Mouse (Mus musculus) right cerebral cortex, postnatal 14 days (tissue): ENCODE measurements around the gene Slc1a5.

Experiments
- DNase-seq: peaks from one replicate; pipeline ENCODE4 v3.0.0; 2022

Slc1a5 gene

DNA sequence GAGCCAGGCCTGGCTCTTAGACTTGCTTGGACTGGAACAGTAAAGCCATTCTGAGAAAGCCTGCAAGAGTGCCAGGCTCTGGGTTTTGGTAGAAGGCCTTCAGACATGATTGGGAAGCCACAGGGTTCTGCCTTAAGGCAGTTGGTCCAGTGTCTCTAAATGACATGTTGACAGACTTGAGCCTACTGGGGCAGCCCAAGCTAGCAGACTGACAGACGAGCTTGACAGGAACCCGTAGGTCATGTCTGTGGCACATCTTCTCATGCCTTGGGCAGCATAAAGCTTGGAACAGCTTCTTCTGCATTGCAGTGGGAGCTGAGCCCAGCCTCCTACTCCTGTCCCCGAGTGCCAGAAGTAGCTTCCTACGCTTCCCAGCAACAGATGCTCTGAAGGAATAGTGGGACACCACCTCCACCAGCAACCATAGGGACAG lies 40.5 kb downstream of the Slc1a5 start:
- DNase-seq: peak; percentile 59

GRCm38 (mm10) chr7:16823734-16824133 lies 42.6 kb downstream of the Slc1a5 start:
- DNase-seq: peak; percentile 66

DNA sequence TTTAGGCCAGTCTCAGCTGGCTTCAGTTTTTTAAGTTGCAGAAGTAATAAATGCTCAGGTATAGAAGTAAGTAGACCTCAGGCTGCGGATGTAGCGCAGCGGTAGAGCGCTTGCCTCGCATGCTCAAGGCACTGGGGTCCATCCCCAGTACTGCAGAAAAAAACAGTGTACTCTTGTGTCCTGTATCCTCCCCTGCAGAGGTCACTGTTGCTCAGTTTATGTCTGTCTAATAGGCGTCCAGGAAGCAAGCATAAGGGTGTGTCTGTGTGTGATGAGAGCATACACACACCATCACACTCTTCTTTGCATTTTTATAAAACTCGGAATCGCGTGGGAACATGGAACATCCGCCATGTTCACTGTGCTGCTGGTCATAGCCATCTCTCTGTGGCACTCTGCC lies 44.6 kb downstream of the Slc1a5 start:
- no peak for DNase-seq

DNA sequence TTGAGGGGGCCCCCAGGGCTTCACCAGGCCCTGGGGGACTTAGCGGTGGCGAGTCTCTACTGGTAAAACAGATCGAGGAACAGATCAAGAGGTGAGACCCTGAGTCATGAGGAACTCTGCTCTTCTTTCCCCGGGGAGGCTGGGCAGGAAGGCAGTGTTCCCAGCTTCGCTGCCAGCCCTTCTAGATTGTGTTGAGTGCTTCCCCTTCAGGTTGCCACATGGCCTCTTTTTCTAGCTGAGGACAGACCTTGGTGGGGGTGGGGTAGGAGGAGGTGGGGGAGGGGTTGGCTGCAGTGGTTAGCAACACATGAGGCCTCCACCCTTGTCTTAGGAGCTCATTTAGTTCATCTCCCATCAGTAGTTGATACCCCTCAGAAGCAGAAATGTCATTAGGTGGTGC lies 45.4 kb downstream of the Slc1a5 start:
- DNase-seq: no peak

GRCm38 (mm10) chr7:16827274-16827673 lies 46.1 kb downstream of the Slc1a5 start:
- no peak for DNase-seq

DNA sequence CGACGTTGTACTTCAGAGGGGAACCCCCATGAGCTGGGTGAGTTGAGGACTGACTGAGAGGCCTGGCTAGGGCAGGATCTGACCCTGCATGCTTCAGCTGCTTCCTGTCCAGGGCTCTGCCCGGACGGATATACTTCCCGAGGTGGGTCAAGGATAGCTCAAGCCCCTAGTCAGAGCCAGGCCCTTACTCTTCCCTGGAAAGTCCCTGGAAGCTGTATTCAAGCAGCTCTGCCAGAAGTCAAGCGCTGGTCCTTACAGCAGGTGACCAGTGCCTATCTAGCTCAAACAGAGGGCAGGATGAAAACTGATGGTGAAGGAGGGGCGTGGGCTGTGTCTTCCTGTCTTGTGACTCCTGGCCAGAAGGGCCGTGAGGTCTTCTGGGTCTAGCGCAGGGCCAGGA lies 49.3 kb downstream of the Slc1a5 start:
- DNase-seq: no peak

GRCm38 (mm10) chr7:16837916-16838803 lies 57.0 kb downstream of the Slc1a5 start:
- no peak for DNase-seq

GRCm38 (mm10) chr7:16838804-16839426 lies 57.8 kb downstream of the Slc1a5 start:
- no peak for DNase-seq

GRCm38 (mm10) chr7:16839427-16840108 lies 58.4 kb downstream of the Slc1a5 start:
- no peak for DNase-seq

GRCm38 (mm10) chr7:16840109-16840491 lies 59.0 kb downstream of the Slc1a5 start:
- no peak for DNase-seq

DNA sequence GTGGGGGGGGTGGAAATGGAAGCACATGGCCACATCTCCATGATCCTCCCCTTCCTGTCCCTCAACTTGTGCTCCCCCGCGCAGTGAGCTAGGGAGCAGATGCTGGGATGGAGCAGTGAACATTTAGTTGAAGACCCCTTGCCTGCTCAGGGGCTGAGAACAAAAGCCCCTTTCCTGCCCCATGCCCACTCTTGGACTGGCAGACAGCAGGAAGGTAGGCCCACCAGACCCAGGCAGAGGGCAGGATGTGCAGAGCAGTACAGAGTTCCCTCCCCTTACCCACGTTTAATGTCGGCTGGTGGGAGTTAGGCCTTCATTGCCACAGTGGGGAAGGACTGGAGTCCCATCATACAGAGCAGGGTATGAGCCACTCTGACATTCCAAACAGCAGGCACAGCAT lies 59.9 kb downstream of the Slc1a5 start:
- no peak for DNase-seq

GRCm38 (mm10) chr7:16841561-16842560 lies 60.7 kb downstream of the Slc1a5 start:
- no peak for DNase-seq

GRCm38 (mm10) chr7:16842645-16843063 lies 61.5 kb downstream of the Slc1a5 start, which contains the start of gene Prkd2:
Prkd2 (plus strand) TSS chr7:16842902.
- peak; percentile 87 for DNase-seq

DNA sequence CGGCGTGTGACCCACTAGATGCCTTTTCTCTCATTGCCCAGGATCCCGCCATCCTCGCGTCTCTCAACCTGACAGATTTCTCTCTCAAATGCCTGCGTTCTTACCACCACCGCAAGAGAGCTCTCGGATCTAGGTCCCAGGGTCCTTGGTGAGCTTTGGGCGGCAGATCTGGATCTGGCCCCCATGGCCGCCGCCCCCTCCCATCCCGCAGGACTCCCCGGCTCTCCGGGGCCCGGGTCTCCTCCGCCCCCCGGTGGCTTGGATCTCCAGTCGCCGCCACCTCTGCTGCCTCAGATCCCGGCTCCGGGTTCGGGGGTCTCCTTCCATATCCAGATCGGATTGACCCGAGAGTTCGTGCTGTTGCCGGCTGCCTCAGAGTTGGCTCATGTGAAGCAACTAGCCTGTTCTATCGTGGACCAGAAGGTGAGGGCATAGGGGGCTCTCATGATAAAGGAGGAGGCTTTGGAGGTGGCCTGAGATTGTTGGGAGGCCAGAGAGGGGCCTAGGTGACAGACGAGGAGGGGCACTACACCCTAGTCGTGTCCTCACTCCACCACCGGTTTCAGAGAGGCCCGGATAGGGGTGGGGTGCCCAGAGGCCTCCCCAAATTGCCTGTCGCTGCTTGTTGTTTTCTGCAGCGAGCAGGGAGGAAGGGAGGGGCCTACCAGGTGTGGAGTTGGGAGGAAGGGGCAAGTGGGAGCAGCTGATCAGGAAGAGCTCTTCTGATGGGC lies 62.5 kb downstream of the Slc1a5 start:
- DNase-seq: no peak

- no peak for DNase-seq
Measured at GRCm38 (mm10) chr7:16844696-16845071, 63.5 kb downstream of the Slc1a5 start.

- no peak for DNase-seq
Measured at GRCm38 (mm10) chr7:16845072-16845819, 64.1 kb downstream of the Slc1a5 start.

DNA sequence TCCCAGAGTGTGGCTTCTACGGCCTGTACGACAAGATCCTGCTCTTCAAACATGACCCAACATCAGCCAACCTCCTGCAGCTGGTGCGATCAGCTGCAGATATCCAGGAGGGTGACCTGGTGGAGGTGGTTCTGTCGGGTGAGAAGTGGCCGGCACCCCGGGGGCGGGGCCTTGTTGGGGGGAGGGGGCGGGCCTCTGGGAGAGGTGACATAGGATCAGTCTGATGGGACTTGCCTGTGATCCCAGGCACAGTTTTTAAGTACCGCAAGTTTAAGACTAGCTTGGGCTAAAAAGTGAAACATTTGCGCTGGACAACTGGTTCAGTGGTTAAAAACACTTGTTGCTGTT lies 64.7 kb downstream of the Slc1a5 start:
- DNase-seq: no peak

GRCm38 (mm10) chr7:16846775-16847174 lies 65.6 kb downstream of the Slc1a5 start:
- no peak for DNase-seq

- no peak for DNase-seq
Measured at GRCm38 (mm10) chr7:16847507-16847906, 66.4 kb downstream of the Slc1a5 start.
